Mouse (Mus musculus) heart, postnatal 10 days (tissue): ENCODE measurements around the gene Irf2bpl. TPM values are rescaled to one million over a fixed set of nuclear protein-coding genes. Genes with fewer than 3 reads are reported as not detected.

Source experiments
- DNase-seq, 2 experiments: peaks; one replicate each; pipeline ENCODE4 v3.0.0; 2021
- intact Hi-C: fragments of 180-260 bp; cut with DNase I; formaldehyde crosslinking; loops from one replicate; pipeline ENCODE4 v1.15.1; 2025
- total RNA-seq, 2 experiments: library from RNA; stranded (reverse); gene quantifications; 2 replicates each; pipeline ENCODE4 v1.2.3; 2021

The Irf2bpl gene
- 10 to 100 TPM; 60.3 to 67.5 TPM for total RNA-seq

GRCm38 (mm10) chr12:86884197-86885058 lies at the start of gene Irf2bpl:
Gene Irf2bpl, minus strand, starts transcription at chr12:86884798.
- DNase-seq, result peak; percentile 99 to 100
- intact Hi-C loops, result loop anchor here (2.0 kb wide), 1 partner anchor 86 kb away; no protein-coding TSS in a partner anchor

GRCm38 (mm10) chr12:86932575-86932952 lies 48.0 kb upstream of the Irf2bpl start:
- DNase-seq, result peak; percentile 80 to 85
- intact Hi-C loops, result no loop called here

DNA sequence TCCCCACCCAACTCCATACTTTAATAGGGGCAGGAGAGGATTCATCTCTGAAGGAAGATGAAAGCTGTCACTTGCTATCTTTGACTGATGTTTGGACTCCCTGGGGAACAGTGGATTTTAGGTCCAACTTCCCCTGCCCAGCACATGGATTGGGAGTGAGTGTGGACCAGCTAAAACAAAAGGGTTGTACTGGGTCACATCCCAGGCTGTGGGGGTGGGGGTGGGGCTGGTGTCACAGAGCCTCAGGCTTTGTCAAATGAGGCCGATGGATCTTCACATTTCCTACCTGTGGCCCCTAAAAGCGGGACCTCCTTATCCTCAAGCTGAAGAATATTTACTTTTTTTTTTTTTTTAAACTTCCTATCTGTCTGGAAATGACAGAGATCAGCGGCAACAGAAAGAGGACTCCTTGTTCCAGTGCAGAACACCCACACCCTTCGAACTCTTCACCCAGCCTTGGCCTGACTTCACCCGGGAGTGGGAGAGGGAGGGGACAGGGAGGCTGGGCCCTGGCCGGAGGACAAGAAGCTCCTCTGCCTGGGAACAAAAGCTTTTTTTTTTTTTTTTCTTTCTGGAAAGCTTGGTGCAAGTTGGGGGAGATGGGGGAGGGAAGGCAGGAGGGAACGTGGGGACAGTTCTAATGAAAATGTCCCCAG lies 47.4 kb upstream of the Irf2bpl start:
- intact Hi-C loops, result no loop called here

GRCm38 (mm10) chr12:86930934-86931729 lies 46.5 kb upstream of the Irf2bpl start:
- no peak for DNase-seq

More for the DNA sequence above, 47.4 kb upstream of the Irf2bpl start:
- peak; percentile 89 to 92 for DNase-seq

DNA sequence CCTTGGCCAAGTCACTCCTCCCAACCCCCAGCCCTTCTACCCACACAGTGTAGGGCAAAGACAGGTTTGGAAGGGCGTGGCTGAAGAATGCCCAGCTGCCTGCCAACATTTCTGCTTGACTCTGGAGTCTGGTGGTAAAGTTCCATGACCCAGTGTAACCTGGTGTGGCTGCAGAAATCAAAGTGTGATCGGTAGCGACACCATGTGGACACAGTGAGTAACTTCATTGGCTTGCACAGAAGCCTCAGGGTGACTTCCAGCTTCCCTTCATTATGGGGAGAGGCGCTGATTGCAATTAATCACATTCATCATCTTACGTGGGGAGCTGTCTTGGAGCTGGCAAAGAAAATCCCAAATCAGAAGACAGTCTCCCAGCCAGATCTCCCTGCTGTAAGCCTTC lies 39.2 kb upstream of the Irf2bpl start:
- peak; percentile 92 to 93 for DNase-seq
- intact Hi-C loops, result loop anchor here (2.0 to 5.0 kb wide), 3 partner anchors 19 to 151 kb away; no protein-coding TSS in a partner anchor

More at GRCm38 (mm10) chr12:86930934-86931729, 46.5 kb upstream of the Irf2bpl start:
- intact Hi-C loops, result no loop called here

DNA sequence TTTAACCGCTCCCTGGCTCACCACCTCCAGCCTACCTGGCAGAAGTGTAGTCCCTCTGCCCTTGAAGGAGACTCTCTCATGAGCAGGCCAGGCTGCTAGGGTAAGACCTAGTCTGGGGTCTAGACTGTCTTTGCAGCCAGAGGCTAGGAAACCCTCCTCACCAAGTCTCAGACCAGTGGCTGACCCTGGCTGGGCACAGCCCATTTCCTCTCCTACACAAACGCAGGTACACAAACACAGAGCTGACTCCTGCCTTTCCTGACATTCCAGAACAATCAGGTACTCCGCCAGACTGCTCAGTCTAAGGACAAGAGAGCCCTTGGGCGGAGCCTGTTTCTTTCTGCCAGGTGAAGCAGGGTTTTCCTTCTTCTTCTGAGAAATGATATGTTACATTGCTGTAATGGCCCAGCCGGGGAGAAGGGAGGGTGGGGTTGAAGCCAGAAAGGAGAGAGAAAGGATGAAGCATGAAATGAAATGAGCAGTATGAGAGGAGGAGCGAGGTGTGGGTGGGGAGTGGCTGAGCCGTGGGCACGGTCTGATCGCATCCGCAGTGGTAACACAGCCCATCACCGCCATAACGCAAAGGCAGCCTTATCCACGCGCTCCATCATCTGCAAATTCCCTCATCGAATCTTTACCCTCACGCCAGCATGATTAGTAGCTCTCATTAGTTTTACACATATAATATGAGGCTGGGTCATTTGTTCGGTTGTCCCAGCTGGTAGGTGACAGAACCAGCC lies 34.6 kb upstream of the Irf2bpl start:
- DNase-seq, result no peak
- intact Hi-C loops, result no loop called here

DNA sequence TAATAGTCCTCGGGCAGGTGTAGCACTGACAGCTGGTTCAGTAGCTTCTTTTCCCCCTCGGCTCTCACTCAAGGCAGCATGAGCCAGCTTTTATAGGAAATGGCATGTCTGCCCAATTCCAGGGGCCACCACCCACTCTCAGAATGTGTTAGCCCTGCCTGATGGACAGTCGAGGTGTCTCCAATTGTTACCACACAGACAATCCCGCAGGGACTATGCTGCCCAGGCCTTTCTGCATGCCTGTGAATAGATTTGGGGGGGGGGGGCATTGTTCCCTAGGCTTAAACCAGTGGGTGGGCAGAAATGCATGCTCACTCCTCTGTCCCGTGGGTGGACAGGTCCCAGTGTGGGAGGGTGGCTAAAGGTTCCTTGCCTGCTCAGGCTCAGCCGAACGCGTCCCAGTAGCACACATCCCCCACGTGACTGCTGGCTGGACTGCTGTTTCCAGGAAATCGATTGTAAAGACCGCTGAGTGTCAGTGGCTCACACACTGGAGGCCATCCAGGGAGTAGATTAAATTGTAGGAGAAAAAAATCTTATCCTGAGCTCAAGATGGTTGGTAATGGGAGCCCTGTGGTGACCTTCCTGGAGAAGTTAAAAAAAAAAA lies 33.9 kb upstream of the Irf2bpl start:
- intact Hi-C loops, result no loop called here
- DNase-seq, result peak; percentile 61 to 69

DNA sequence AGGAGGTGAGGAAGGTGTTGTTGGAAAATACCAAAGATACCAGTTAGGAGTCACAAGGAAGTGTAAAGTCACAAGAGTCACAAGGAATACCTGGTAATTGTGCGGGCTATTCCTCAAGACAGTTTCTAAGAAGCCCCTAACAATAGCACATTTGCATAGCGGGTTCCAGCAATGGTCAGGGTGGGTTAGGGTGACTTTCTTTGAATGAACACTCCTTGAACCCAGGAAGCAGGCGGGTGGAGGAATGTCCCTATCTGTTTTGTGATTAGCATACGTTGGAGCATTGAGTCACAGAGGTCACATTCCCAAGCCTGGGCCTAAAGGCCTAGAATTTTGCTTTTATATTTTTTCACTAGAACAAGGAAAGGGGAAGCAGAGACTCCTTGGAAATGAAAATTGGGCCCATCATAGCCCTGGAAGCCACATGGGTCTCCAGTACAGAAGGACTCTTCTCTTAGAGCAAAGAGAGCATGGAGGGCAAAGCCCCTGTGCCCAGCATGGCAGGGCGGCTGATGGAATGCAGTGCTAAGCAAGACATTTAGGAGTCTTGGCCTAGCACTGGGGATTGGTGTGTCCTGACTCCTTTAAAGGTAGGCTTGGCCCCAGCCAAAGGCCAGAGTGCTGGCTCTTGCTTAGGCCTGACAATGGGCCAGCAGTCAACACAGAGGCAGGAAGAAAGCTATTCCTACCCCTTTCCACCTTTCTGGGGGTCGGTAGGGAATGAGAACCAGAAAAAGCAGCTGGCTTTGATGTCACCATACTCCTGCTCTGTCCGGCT lies 32.4 kb upstream of the Irf2bpl start:
- no peak for DNase-seq
- intact Hi-C loops, result no loop called here

DNA sequence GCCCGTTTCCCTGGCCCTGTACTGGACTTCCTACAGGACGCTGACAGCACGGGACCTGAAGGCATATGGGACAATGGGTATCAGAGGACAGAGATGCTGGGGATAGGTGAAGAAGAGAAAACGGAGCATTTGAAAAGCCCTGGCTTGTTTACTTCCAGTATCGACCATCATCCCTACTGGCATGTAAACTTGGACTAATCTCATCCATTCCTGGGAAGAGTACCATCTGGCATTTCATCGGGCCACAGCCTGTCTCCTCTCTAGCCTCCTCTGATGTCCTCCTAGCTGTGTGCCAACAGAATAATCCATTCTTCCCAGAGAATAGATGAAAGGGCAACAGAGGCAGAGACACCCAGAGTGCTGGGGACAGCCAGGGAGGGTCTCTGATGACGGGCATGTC lies 31.0 kb upstream of the Irf2bpl start:
- intact Hi-C loops, result no loop called here
- no peak for DNase-seq

DNA sequence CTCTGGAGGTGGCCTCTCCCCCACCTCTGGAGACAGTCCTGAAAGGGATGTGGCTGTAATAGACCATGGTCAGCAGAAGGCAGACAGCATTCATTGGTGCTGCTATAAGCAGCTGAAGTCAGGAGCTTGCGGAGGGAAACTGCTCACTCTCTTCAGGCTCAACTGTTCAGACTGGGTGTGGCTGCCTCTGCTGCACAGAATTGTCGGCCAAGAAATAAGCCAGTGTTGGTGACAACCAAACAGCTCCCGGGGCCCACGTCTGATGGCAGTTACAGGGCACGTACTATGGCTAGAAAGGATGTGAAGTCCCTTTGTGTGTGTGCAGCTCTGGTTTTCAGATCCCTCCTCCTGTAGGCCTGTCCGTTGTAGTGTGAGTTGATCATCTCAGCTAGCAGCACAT lies 30.2 kb upstream of the Irf2bpl start:
- peak in 1 of 2 experiments; percentile 36 for DNase-seq
- intact Hi-C loops, result no loop called here

- DNase-seq, result no peak
- intact Hi-C loops, result no loop called here
Measured at GRCm38 (mm10) chr12:86914351-86914750, 29.8 kb upstream of the Irf2bpl start.

GRCm38 (mm10) chr12:86912335-86913093 lies 27.9 kb upstream of the Irf2bpl start:
- DNase-seq, result no peak
- intact Hi-C loops, result no loop called here

DNA sequence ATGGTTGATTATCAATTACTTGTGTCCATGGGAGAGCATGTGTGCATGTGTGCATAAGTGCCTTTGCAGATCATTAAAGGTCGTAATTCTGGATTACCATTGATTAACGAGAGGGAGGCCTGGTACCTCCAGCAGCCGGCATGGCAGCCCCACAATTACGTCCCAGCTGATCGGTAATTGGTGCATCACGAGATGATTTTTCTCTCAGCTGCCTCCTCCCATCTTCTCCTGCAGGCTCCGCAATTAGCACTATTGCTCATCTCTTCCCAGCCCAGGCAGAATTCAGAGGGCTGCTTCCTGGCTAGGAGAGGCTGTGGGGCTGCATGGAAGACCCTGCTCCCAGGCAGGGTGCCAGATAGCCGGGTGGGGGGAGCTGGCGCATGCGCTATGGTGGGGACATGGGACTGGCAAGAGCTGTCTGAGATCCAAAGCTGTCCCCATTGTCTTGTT lies 26.9 kb upstream of the Irf2bpl start:
- intact Hi-C loops, result no loop called here

GRCm38 (mm10) chr12:86906395-86906794 lies 21.8 kb upstream of the Irf2bpl start:
- intact Hi-C loops, result loop anchor here (1.0 kb wide), 1 partner anchor 110 kb away; no protein-coding TSS in a partner anchor
- peak; percentile 90 to 94 for DNase-seq

More for the DNA sequence above, 26.9 kb upstream of the Irf2bpl start:
- DNase-seq, result peak in 1 of 2 experiments; percentile 23

- no peak for DNase-seq
- intact Hi-C loops, result loop anchor here (1.0 kb wide), 1 partner anchor 110 kb away; no protein-coding TSS in a partner anchor
Measured at GRCm38 (mm10) chr12:86905876-86906275, 21.3 kb upstream of the Irf2bpl start.

DNA sequence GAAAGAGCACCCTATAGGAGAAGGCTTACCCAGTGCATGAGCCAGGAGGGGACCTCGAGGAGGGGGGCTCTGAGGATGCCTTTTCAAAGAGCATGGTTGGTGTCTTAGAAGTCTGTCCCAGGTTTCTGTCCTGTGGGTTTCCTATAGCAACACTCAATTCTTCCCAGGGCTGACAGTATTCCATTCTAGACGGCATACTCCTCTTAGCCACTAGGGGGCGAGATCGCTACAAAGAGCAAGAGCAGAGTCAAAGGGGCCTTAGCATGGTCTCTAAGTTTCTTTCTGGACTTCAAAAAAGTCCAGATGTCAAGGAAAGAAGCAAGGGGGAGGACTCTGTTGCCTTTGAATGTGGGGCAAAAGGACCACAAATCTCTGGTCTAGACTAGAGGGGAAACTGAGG lies 20.6 kb upstream of the Irf2bpl start:
- intact Hi-C loops, result no loop called here

DNA sequence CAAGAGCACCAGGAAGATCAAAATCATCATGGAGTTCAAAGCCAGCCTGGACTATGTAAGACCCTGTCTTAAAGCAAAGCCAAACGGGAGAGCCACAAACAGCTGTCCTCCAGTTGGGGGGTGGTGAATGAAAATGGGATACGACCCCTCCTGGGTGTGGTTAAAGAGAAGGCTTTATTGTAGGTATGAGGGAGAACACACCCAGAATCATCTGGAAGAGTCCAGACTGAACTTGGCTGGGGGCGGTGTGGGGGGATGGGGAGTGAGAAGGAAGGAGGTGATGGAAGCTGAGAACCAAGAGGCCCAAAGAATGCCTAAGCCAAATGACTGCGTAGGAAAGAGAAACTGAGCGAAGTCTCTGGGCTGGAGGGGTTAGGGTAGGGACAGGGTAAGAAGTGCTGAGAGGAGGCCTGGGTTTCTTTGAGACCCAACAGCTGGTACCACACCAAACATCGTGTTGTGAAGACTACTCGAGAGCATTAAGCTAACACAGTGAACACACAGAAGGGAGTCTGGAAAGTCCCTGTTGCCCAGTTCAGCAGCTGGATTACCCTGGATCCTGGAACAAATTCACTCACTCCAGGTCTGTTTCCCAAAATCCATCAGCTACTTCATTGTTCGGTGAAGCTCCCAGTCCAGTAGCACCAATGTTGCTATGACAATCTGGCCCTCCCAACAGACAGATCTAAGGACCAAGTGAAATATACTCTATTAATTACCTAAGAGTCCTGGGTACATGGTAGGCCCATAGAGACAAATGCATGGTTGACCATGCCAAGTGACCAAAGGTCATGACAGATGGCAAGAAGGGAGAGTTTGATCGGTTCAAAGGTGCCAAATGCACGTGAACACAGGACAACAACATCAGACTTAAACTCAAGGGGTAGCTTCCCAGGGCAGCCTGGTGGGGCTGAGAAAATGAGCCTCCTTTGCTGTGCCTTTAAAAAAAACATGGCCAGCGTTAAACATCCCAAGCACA lies 19.5 kb upstream of the Irf2bpl start:
- DNase-seq, result peak in 1 of 2 experiments; percentile 28
- intact Hi-C loops, result no loop called here

More for the DNA sequence above, 20.6 kb upstream of the Irf2bpl start:
- DNase-seq, result peak; percentile 73 to 78
